Mouse (Mus musculus): ENCODE data around the gene Mlkl. TPM values are rescaled to one million over a fixed set of nuclear protein-coding genes. Genes with fewer than 3 reads are reported as not detected.
"Not testable (repeated sequence)": the region's sequence is repeated elsewhere in the genome, so short reads cannot be mapped to it uniquely, and the experiment has no call there.

Gene Mlkl
- polyA plus RNA-seq, 1 experiment from 2014 or later, result 0.44 TPM

DNA sequence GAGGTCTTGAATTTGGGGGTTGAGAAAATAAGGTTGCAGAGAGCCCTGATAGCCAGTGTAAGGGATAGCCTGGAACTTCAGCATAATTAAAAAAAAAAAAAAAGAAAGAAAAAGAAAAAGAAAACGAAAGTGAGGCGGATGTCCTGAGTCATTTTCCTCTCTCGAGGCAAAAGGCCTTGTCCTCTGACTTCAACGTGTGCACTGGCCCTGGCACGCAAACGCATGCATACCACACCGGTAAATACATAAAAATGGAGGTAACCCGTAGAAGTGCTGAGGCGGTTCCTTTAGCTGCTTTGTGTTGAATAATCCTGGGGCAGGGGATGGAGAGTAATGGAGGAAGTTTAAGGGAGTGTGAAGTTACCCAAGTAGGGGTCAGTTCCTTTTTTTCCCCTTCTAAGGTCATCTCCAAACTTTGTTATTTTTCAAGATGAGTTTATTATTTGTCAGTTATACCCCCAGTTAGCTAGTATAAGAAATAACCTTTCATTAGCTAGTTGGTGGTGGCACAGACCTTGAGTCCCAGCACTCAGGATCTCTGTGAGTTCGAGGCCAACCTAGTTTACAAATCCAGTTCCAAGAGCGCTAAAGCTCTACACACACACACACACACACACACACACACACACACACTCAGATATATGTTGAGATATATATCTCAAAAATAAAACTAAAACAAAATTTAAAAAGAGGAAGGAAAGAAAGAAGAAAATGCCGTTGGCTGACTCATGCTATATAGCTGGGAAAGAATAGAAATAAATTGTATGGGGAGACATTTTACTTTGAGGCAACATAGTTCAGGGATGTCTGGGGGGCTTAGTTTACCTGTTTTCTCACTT lies 612 bp upstream of the Mlkl start:
- no peaks in the 10 kb centered on the region for H3K9me3 ChIP-seq (ENCODE audit: control insufficient read depth, low read length)
- 47% methylated on average over 12 of the region's 12 CpGs for WGBS
- H3K4me3 ChIP-seq (ENCODE audit: low read depth, low read length), result no peak overlapping the region; the same call in 1 of the 2 replicates
- DNase-seq (ENCODE audit: low spot score) (no peak), ATAC-seq (ENCODE audit: insufficient number of reproducible peaks, low FRiP score, low TSS enrichment, low read depth) (no peak)
- peaks cover 18% of the 10 kb centered on the region for H3K27me3 ChIP-seq (ENCODE audit: control insufficient read depth, insufficient read depth, low read length)
- 0 out of 2 replicates have a peak, but pooled peaks cover 3% of the 10 kb centered on the region for H3K4me1 ChIP-seq (ENCODE audit: control insufficient read depth, insufficient read depth, low read length)
- no peak overlapping the region for H3K27ac ChIP-seq (replicated peaks; ENCODE audit: low read depth, low read length)
- peak overlapping the region; percentile 54 for H3K4me2 ChIP-seq (ENCODE audit: low read depth, severe bottlenecking)
- no peak overlapping the region for H3K9ac ChIP-seq (ENCODE audit: low read length)
- no peaks in the 10 kb centered on the region for H3K36me3 ChIP-seq (ENCODE audit: control insufficient read depth, insufficient read depth, low read length)

DNA sequence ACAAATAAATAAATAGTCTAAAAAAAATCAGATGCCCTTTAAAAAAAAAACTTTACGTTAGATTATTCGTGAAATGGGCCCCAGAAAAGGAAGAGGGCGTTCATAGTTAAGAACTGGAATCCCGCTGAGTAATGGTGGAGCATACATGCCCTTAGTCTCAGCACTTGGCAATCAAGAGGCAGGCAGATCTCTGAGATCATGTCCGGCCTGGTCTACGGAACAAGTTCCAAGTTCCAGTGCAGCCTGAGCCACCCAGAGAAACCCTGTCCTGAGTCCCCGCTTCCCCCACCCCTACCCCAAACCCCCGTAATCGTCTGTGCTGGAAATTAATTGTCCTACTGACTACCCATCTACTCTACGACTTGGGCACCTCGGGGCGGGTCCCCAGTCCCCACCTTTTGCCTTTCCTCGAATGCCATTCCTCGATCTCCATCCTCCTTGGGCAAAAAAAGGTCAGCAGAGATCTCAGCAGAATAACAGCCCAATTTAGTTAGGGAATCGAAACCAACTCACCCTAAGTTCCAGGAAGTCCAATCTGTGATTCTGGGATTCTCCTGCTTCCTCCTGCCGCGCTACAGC lies 577 bp downstream of the Mlkl start:
- DNase-seq (ENCODE audit: low spot score) (no peak), ATAC-seq (ENCODE audit: insufficient number of reproducible peaks, low FRiP score, low TSS enrichment, low read depth) (no peak)
- 28% methylated on average over 17 of the region's 17 CpGs for WGBS
- Histone ChIP-seq H3K4me2 (ENCODE audit: low read depth, severe bottlenecking) (peak overlapping the region; percentile 54), H3K9ac (ENCODE audit: low read length) (no peak overlapping the region), H3K27me3 (ENCODE audit: control insufficient read depth, insufficient read depth, low read length) (peaks cover 18% of the 10 kb centered on the region), H3K4me1 (ENCODE audit: control insufficient read depth, insufficient read depth, low read length) (0 out of 2 replicates have a peak, but pooled peaks cover 3% of the 10 kb centered on the region), H3K4me3 (ENCODE audit: low read depth, low read length) (peak overlapping the region; percentile 28), H3K27ac (replicated peaks; ENCODE audit: low read depth, low read length) (no peak overlapping the region), H3K9me3 (ENCODE audit: control insufficient read depth, low read length) (no peaks in the 10 kb centered on the region), H3K36me3 (ENCODE audit: control insufficient read depth, insufficient read depth, low read length) (no peaks in the 10 kb centered on the region)

DNA sequence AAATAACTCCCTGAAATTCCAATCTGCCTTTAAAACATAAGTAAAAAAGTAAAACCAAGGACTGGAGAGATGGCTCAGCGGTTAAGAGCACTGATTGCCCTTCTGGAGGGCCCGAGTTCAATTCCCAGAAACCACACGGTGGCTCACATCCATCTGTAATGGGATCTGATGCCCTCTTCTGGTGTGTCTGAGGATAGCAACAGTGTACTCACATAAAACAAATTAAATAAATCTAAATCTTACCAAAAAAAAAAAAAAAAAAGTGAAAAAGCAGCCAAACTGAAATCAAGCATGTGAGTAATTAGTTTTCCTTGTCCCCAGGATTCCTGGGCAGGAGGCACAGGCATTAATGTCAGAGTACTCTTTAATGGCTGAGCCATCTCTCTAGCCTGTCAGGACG lies 1.3 kb downstream of the Mlkl start:
- H3K27me3 ChIP-seq (ENCODE audit: control insufficient read depth, insufficient read depth, low read length), result peaks cover 18% of the 10 kb centered on the region
- H3K27ac ChIP-seq (replicated peaks; ENCODE audit: low read depth, low read length), result no peak overlapping the region
- no peaks in the 10 kb centered on the region for H3K9me3 ChIP-seq (ENCODE audit: control insufficient read depth, low read length)
- H3K4me1 ChIP-seq (ENCODE audit: control insufficient read depth, insufficient read depth, low read length), result 0 out of 2 replicates have a peak, but pooled peaks cover 3% of the 10 kb centered on the region
- H3K4me2 ChIP-seq (ENCODE audit: low read depth, severe bottlenecking), result no peak overlapping the region
- ATAC-seq (ENCODE audit: insufficient number of reproducible peaks, low FRiP score, low TSS enrichment, low read depth) (no peak), DNase-seq (ENCODE audit: low spot score) (no peak)
- 88% methylated on average over 4 of the region's 4 CpGs for WGBS
- H3K4me3 ChIP-seq (ENCODE audit: low read depth, low read length), result no peak overlapping the region
- no peak overlapping the region for H3K9ac ChIP-seq (ENCODE audit: low read length)
- no peaks in the 10 kb centered on the region for H3K36me3 ChIP-seq (ENCODE audit: control insufficient read depth, insufficient read depth, low read length)

DNA sequence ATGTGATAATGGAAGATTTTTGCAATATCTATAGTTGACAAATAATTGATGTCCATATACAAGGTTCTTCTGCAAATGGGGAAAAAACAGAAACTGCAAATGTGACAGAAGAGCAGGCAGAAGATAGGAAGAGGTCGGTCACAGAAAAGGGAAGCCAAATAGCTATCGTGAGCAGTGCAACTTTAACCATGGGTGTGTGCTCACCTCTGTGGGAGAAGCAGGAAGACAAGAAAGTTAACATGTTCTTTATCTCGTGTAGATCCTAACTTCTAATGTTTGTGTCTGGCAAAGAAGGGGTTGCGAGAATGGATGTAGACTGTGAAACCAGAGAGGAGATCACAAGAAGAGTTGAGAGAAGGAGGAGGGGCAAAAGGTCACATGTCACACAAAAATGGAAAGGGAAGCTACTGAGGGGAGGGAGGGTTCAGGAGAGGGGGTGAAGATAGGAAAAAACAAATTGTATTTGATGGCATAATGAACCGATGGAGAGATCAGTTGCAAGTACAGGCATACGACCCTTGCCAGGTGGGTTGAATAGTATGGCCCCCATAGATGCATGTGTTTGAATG lies 12.7 kb downstream of the Mlkl start:
- no peak for DNase-seq (ENCODE audit: low spot score)
- WGBS, result 84% methylated on average over 6 of the region's 6 CpGs
- Histone ChIP-seq H3K27ac (replicated peaks; ENCODE audit: low read depth, low read length) (no peak overlapping the region), H3K4me1 (ENCODE audit: control insufficient read depth, insufficient read depth, low read length) (no peaks in the 10 kb centered on the region), H3K36me3 (ENCODE audit: control insufficient read depth, insufficient read depth, low read length) (no peaks in the 10 kb centered on the region), H3K9ac (ENCODE audit: low read length) (no peak overlapping the region), H3K4me3 (ENCODE audit: low read depth, low read length) (no peak overlapping the region), H3K4me2 (ENCODE audit: low read depth, severe bottlenecking) (no peak overlapping the region), H3K9me3 (ENCODE audit: control insufficient read depth, low read length) (no peaks in the 10 kb centered on the region), H3K27me3 (ENCODE audit: control insufficient read depth, insufficient read depth, low read length) (no peaks in the 10 kb centered on the region)
- ATAC-seq (ENCODE audit: insufficient number of reproducible peaks, low FRiP score, low TSS enrichment, low read depth), result no peak

DNA sequence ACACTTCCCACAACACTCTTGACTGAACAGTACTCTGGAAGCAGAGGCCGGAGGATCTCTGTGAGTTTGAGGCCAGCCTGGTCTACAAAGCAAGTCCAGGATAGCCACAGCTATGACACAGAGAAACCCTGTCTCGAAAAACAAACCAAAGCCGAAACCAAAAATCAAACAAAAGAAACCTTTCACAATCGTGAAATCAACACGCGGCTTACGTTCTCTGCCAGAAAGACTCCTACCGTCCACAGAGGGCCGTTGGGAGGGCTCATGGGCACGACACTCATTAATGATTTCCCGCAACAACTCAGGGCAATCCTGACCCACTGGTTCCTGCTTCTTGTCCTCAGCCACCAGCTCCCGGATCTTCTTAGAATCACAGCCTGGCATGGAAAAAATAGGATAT lies 23.2 kb downstream of the Mlkl start:
- no peak overlapping the region for H3K27ac ChIP-seq (replicated peaks; ENCODE audit: low read depth, low read length)
- H3K4me2 ChIP-seq (ENCODE audit: low read depth, severe bottlenecking), result no peak overlapping the region
- DNase-seq (ENCODE audit: low spot score) (no peak), ATAC-seq (ENCODE audit: insufficient number of reproducible peaks, low FRiP score, low TSS enrichment, low read depth) (no peak)
- H3K4me3 ChIP-seq (ENCODE audit: low read depth, low read length), result no peak overlapping the region
- no peaks in the 10 kb centered on the region for H3K4me1 ChIP-seq (ENCODE audit: control insufficient read depth, insufficient read depth, low read length)
- no peaks in the 10 kb centered on the region for H3K27me3 ChIP-seq (ENCODE audit: control insufficient read depth, insufficient read depth, low read length)
- no peaks in the 10 kb centered on the region for H3K9me3 ChIP-seq (ENCODE audit: control insufficient read depth, low read length)
- WGBS, result 89% methylated on average over 12 of the region's 12 CpGs
- H3K36me3 ChIP-seq (ENCODE audit: control insufficient read depth, insufficient read depth, low read length), result no peaks in the 10 kb centered on the region
- H3K9ac ChIP-seq (ENCODE audit: low read length), result no peak overlapping the region

DNA sequence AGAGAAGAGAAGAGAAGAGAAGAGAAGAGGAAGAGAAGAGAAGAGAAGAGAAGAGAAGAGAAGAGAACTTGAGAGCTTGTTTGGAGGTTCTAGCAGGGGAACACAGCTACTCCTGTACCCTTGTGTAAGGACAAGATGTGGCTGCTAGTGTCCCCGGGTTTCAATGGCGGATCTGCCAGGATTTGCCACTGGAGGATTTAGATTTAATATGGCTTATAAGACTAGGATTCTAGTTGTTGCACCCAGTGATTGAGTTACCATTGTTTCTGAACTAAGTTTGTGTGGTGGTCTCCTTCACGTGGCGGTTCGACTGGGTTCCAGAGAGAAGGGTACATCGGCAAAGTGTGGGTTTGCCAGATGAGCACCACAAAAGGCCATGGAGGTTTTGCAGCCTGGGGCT lies 24.0 kb downstream of the Mlkl start:
- H3K27me3 ChIP-seq (ENCODE audit: control insufficient read depth, insufficient read depth, low read length); H3K4me3 ChIP-seq (ENCODE audit: low read depth, low read length); H3K36me3 ChIP-seq (ENCODE audit: control insufficient read depth, insufficient read depth, low read length); H3K4me1 ChIP-seq (ENCODE audit: control insufficient read depth, insufficient read depth, low read length); DNase-seq (ENCODE audit: low spot score); H3K9me3 ChIP-seq (ENCODE audit: control insufficient read depth, low read length); ATAC-seq (ENCODE audit: insufficient number of reproducible peaks, low FRiP score, low TSS enrichment, low read depth); H3K4me2 ChIP-seq (ENCODE audit: low read depth, severe bottlenecking); H3K9ac ChIP-seq (ENCODE audit: low read length); H3K27ac ChIP-seq (replicated peaks; ENCODE audit: low read depth, low read length): not testable (repeated sequence)
- WGBS, result 98% methylated on average over 6 of the region's 6 CpGs

DNA sequence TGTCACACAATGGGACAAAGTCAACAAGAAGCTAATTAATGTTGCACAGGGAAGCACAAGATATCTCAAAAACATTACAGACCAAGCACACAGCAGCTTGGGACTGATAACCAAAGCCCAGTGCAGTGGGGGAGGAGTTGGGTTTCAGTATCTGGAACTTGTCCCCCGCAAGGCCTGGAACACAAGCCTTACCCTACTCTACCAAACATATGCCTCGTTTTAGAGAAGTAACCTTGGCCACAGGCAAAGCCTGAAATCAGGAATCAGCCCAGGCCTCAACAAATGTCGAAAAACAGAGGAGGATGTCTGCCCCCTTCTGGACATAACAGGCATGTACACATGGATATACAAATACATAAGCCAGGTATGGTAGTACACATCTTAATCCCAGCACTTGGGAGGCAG lies 25.2 kb downstream of the Mlkl start:
- Histone ChIP-seq H3K9ac (ENCODE audit: low read length) (no peak overlapping the region), H3K4me2 (ENCODE audit: low read depth, severe bottlenecking) (no peak overlapping the region), H3K9me3 (ENCODE audit: control insufficient read depth, low read length) (no peaks in the 10 kb centered on the region), H3K4me1 (ENCODE audit: control insufficient read depth, insufficient read depth, low read length) (no peaks in the 10 kb centered on the region), H3K36me3 (ENCODE audit: control insufficient read depth, insufficient read depth, low read length) (no peaks in the 10 kb centered on the region), H3K27ac (replicated peaks; ENCODE audit: low read depth, low read length) (no peak overlapping the region), H3K4me3 (ENCODE audit: low read depth, low read length) (no peak overlapping the region), H3K27me3 (ENCODE audit: control insufficient read depth, insufficient read depth, low read length) (no peaks in the 10 kb centered on the region)
- WGBS, result 76% methylated on average over 3 of the region's 3 CpGs
- ATAC-seq (ENCODE audit: insufficient number of reproducible peaks, low FRiP score, low TSS enrichment, low read depth) (no peak), DNase-seq (ENCODE audit: low spot score) (no peak)

DNA sequence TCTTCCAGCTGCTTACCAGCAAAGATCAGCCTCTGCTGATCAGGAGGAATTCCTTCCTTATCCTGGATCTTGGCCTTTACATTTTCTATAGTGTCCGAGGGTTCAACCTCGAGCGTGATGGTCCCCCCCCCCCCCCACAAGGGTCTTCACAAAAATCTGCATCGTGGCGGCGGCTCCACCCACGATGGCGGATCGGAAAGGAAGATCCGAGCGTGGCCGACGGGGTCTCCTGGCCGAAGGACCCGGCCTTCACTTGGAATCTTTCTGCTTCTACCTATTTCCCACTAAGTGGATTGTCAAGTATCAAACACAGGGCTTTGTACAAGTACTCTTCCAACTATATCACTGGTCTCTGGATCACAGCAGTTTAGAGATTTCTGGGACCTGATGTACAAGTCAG lies 28.0 kb downstream of the Mlkl start:
- H3K36me3 ChIP-seq (ENCODE audit: control insufficient read depth, insufficient read depth, low read length); H3K4me1 ChIP-seq (ENCODE audit: control insufficient read depth, insufficient read depth, low read length); H3K27me3 ChIP-seq (ENCODE audit: control insufficient read depth, insufficient read depth, low read length); H3K9me3 ChIP-seq (ENCODE audit: control insufficient read depth, low read length); H3K9ac ChIP-seq (ENCODE audit: low read length); H3K27ac ChIP-seq (replicated peaks; ENCODE audit: low read depth, low read length); H3K4me2 ChIP-seq (ENCODE audit: low read depth, severe bottlenecking); ATAC-seq (ENCODE audit: insufficient number of reproducible peaks, low FRiP score, low TSS enrichment, low read depth); DNase-seq (ENCODE audit: low spot score); H3K4me3 ChIP-seq (ENCODE audit: low read depth, low read length): not testable (repeated sequence)
- WGBS, result 87% methylated on average over 15 of the region's 15 CpGs
